Mouse (Mus musculus): ENCODE measurements around the gene Chn1. TPM values are rescaled to one million over a fixed set of nuclear protein-coding genes. Genes with fewer than 3 reads are reported as not detected.

Gene Chn1
- polyA plus RNA-seq, 1 experiment from 2014 or later, result 116 TPM

GRCm38 (mm10) chr2:73586392-73587108 is 188.6 kb downstream of the Chn1 start:
- DNase-seq (ENCODE audit: low spot score) (no peak), ATAC-seq (ENCODE audit: insufficient read depth, low FRiP score, low TSS enrichment) (no peak)
- H3K27me3 ChIP-seq (ENCODE audit: control insufficient read depth, insufficient read depth, low read length), result no peaks in the 10 kb centered on the region
- no peak overlapping the region for H3K4me2 ChIP-seq (ENCODE audit: low read depth)
- H3K36me3 ChIP-seq (ENCODE audit: control insufficient read depth, insufficient read depth, low read length), result no peaks in the 10 kb centered on the region
- H3K4me1 ChIP-seq (ENCODE audit: control insufficient read depth, insufficient read depth, low read length), result peaks cover 7% of the 10 kb centered on the region; the same call in 1 of the 2 replicates
- no peaks in the 10 kb centered on the region for H3K9me3 ChIP-seq (ENCODE audit: control insufficient read depth, low read length)
- no peak overlapping the region for H3K27ac ChIP-seq (ENCODE audit: low read depth, low read length)
- WGBS, result 49% methylated on average over 10 of the region's 10 CpGs
- H3K9ac ChIP-seq (ENCODE audit: low read length), result no peak overlapping the region
- H3K4me3 ChIP-seq (ENCODE audit: low read depth, low read length), result no peak overlapping the region

GRCm38 (mm10) chr2:73585347-73585831 is 189.8 kb downstream of the Chn1 start:
- H3K9ac ChIP-seq (ENCODE audit: low read length), result peak overlapping the region; percentile 8
- no peak for ATAC-seq (ENCODE audit: insufficient read depth, low FRiP score, low TSS enrichment)
- H3K4me1 ChIP-seq (ENCODE audit: control insufficient read depth, insufficient read depth, low read length), result peaks cover 5% of the 10 kb centered on the region; the same call in 1 of the 2 replicates
- H3K9me3 ChIP-seq (ENCODE audit: control insufficient read depth, low read length), result no peaks in the 10 kb centered on the region
- peak overlapping the region; percentile 57 for H3K4me2 ChIP-seq (ENCODE audit: low read depth)
- WGBS, result 23% methylated on average over 12 of the region's 12 CpGs
- H3K4me3 ChIP-seq (ENCODE audit: low read depth, low read length), result peak overlapping the region; percentile 34
- H3K27ac ChIP-seq (ENCODE audit: low read depth, low read length), result no peak overlapping the region
- no peaks in the 10 kb centered on the region for H3K27me3 ChIP-seq (ENCODE audit: control insufficient read depth, insufficient read depth, low read length)
- DNase-seq (ENCODE audit: low spot score), result no peak
- no peaks in the 10 kb centered on the region for H3K36me3 ChIP-seq (ENCODE audit: control insufficient read depth, insufficient read depth, low read length)

GRCm38 (mm10) chr2:73584645-73585346 is 190.3 kb downstream of the Chn1 start:
- Histone ChIP-seq H3K27ac (ENCODE audit: low read depth, low read length) (no peak overlapping the region), H3K36me3 (ENCODE audit: control insufficient read depth, insufficient read depth, low read length) (no peaks in the 10 kb centered on the region), H3K4me2 (ENCODE audit: low read depth) (peak overlapping the region; percentile 57), H3K9me3 (ENCODE audit: control insufficient read depth, low read length) (no peaks in the 10 kb centered on the region), H3K4me1 (ENCODE audit: control insufficient read depth, insufficient read depth, low read length) (no peaks in the 10 kb centered on the region), H3K9ac (ENCODE audit: low read length) (peak overlapping the region; percentile 8), H3K4me3 (ENCODE audit: low read depth, low read length) (peak overlapping the region; percentile 34), H3K27me3 (ENCODE audit: control insufficient read depth, insufficient read depth, low read length) (no peaks in the 10 kb centered on the region)
- 3% methylated on average over 16 of the region's 18 CpGs for WGBS
- no peak; the same call in 1 of the 2 replicates for ATAC-seq (ENCODE audit: insufficient read depth, low FRiP score, low TSS enrichment)
- peak; percentile 89 for DNase-seq (ENCODE audit: low spot score)

GRCm38 (mm10) chr2:73580720-73581119 is 194.4 kb downstream of the Chn1 start:
- no peaks in the 10 kb centered on the region for H3K36me3 ChIP-seq (ENCODE audit: control insufficient read depth, insufficient read depth, low read length)
- DNase-seq (ENCODE audit: low spot score) (no peak), ATAC-seq (ENCODE audit: insufficient read depth, low FRiP score, low TSS enrichment) (no peak)
- H3K27me3 ChIP-seq (ENCODE audit: control insufficient read depth, insufficient read depth, low read length), result no peaks in the 10 kb centered on the region
- no peak overlapping the region for H3K4me2 ChIP-seq (ENCODE audit: low read depth)
- no peak overlapping the region for H3K9ac ChIP-seq (ENCODE audit: low read length)
- H3K9me3 ChIP-seq (ENCODE audit: control insufficient read depth, low read length), result no peaks in the 10 kb centered on the region
- no peak overlapping the region for H3K27ac ChIP-seq (ENCODE audit: low read depth, low read length)
- no peaks in the 10 kb centered on the region for H3K4me1 ChIP-seq (ENCODE audit: control insufficient read depth, insufficient read depth, low read length)
- no peak overlapping the region for H3K4me3 ChIP-seq (ENCODE audit: low read depth, low read length)
- WGBS, result 91% methylated on average over 5 of the region's 5 CpGs

- Histone ChIP-seq H3K9ac (ENCODE audit: low read length) (no peak within 1 kb of the TSS), H3K36me3 (ENCODE audit: control insufficient read depth, insufficient read depth, low read length) (no peaks in the 10 kb centered on the region), H3K4me1 (ENCODE audit: control insufficient read depth, insufficient read depth, low read length) (no peaks in the 10 kb centered on the region), H3K4me3 (ENCODE audit: low read depth, low read length) (no peak within 1 kb of the TSS), H3K27ac (ENCODE audit: low read depth, low read length) (no peak within 1 kb of the TSS), H3K9me3 (ENCODE audit: control insufficient read depth, low read length) (no peaks in the 10 kb centered on the region), H3K27me3 (ENCODE audit: control insufficient read depth, insufficient read depth, low read length) (no peaks in the 10 kb centered on the region), H3K4me2 (ENCODE audit: low read depth) (no peak within 1 kb of the TSS)
- ATAC-seq (ENCODE audit: insufficient read depth, low FRiP score, low TSS enrichment), result no peak
- no peak for DNase-seq (ENCODE audit: low spot score)
- 92% methylated on average over 9 of the region's 9 CpGs for WGBS
These were observed 195.0 kb downstream of the Chn1 start, which contains the start of gene Chrna1 for GRCm38 (mm10) chr2:73580166-73580565. Gene Chrna1, minus strand, starts transcription at chr2:73580338.

- 63% methylated on average over 5 of the region's 5 CpGs for WGBS
- H3K4me1 ChIP-seq (ENCODE audit: control insufficient read depth, insufficient read depth, low read length), result no peaks in the 10 kb centered on the region
These were observed 196.0 kb downstream of the Chn1 start for GRCm38 (mm10) chr2:73579168-73579567.

GRCm38 (mm10) chr2:73574418-73574817 is 200.7 kb downstream of the Chn1 start:
- Histone ChIP-seq H3K4me2 (ENCODE audit: low read depth) (no peak overlapping the region), H3K4me3 (ENCODE audit: low read depth, low read length) (no peak overlapping the region), H3K36me3 (ENCODE audit: control insufficient read depth, insufficient read depth, low read length) (no peaks in the 10 kb centered on the region), H3K9ac (ENCODE audit: low read length) (no peak overlapping the region), H3K27me3 (ENCODE audit: control insufficient read depth, insufficient read depth, low read length) (no peaks in the 10 kb centered on the region), H3K9me3 (ENCODE audit: control insufficient read depth, low read length) (no peaks in the 10 kb centered on the region), H3K27ac (ENCODE audit: low read depth, low read length) (no peak overlapping the region), H3K4me1 (ENCODE audit: control insufficient read depth, insufficient read depth, low read length) (no peaks in the 10 kb centered on the region)
- 67% methylated on average over 6 of the region's 6 CpGs for WGBS
- ATAC-seq (ENCODE audit: insufficient read depth, low FRiP score, low TSS enrichment) (no peak), DNase-seq (ENCODE audit: low spot score) (no peak)

More at GRCm38 (mm10) chr2:73579168-73579567, 196.0 kb downstream of the Chn1 start:
- Histone ChIP-seq H3K9me3 (ENCODE audit: control insufficient read depth, low read length) (no peaks in the 10 kb centered on the region), H3K36me3 (ENCODE audit: control insufficient read depth, insufficient read depth, low read length) (no peaks in the 10 kb centered on the region), H3K27ac (ENCODE audit: low read depth, low read length) (no peak overlapping the region), H3K9ac (ENCODE audit: low read length) (no peak overlapping the region), H3K4me2 (ENCODE audit: low read depth) (no peak overlapping the region), H3K27me3 (ENCODE audit: control insufficient read depth, insufficient read depth, low read length) (no peaks in the 10 kb centered on the region), H3K4me3 (ENCODE audit: low read depth, low read length) (no peak overlapping the region)
- ATAC-seq (ENCODE audit: insufficient read depth, low FRiP score, low TSS enrichment) (no peak), DNase-seq (ENCODE audit: low spot score) (no peak)

- no peaks in the 10 kb centered on the region for H3K4me1 ChIP-seq (ENCODE audit: control insufficient read depth, insufficient read depth, low read length)
- no peaks in the 10 kb centered on the region for H3K27me3 ChIP-seq (ENCODE audit: control insufficient read depth, insufficient read depth, low read length)
- no peak for DNase-seq (ENCODE audit: low spot score)
- H3K4me3 ChIP-seq (ENCODE audit: low read depth, low read length), result no peak overlapping the region
- WGBS, result 80% methylated on average over 4 of the region's 4 CpGs
- ATAC-seq (ENCODE audit: insufficient read depth, low FRiP score, low TSS enrichment), result no peak
- no peaks in the 10 kb centered on the region for H3K9me3 ChIP-seq (ENCODE audit: control insufficient read depth, low read length)
- H3K36me3 ChIP-seq (ENCODE audit: control insufficient read depth, insufficient read depth, low read length), result no peaks in the 10 kb centered on the region
- H3K27ac ChIP-seq (ENCODE audit: low read depth, low read length), result no peak overlapping the region
- H3K9ac ChIP-seq (ENCODE audit: low read length), result no peak overlapping the region
- H3K4me2 ChIP-seq (ENCODE audit: low read depth), result no peak overlapping the region
These were observed 201.6 kb downstream of the Chn1 start for GRCm38 (mm10) chr2:73573556-73573955.

Data from neural tube, embryonic 11.5 days (tissue).